ENCODE assay signal across 12 mouse cellular contexts in genomic region chr17:34239601-34240041, GRCm38 (mm10). TPM values are rescaled to one million over a fixed set of nuclear protein-coding genes. Genes with fewer than 3 reads are reported as not detected.
A peak's percentile ranks its signal among the peaks of the same experiment; 100 is the strongest.
DNase-seq lines count a peak whose midpoint lies in the region; ATAC-seq and TF ChIP-seq lines count a peak whose summit lies in the region.
"Had no signal": no experiment of that assay in that cellular context is flagged by ENCODE, and none has a peak within 500 bp of the region (broad histone marks: within the 10 kb centered on the region; RNA-seq: fewer than 3 reads in every experiment).

No protein-coding gene starts in this region.

- no peaks in the 10 kb centered on the region for H3K36me3 ChIP-seq in heart, postnatal 0 days (replicated peaks; ENCODE audit: control insufficient read depth, insufficient read depth, low read length)
- no peaks in the 10 kb centered on the region for H3K36me3 ChIP-seq in heart, embryonic 12.5 days
- H3K36me3 ChIP-seq: forebrain, embryonic 12.5 days; midbrain, embryonic 12.5 days had no signal

- no peaks in the 10 kb centered on the region for H3K27me3 ChIP-seq in heart, postnatal 0 days (ENCODE audit: control insufficient read depth, insufficient read depth, low read length)
- H3K27me3 ChIP-seq in heart, embryonic 12.5 days (replicated peaks): no peaks in the 10 kb centered on the region
- H3K27me3 ChIP-seq: midbrain, embryonic 12.5 days had no signal

- peak overlapping the region; percentile 1; the same call in 1 of the 2 replicates for H3K4me2 ChIP-seq in heart, postnatal 0 days (ENCODE audit: low read depth, low read length)
- H3K4me2 ChIP-seq in heart, embryonic 12.5 days: no peak overlapping the region
- H3K4me2 ChIP-seq: forebrain, embryonic 12.5 days; midbrain, embryonic 12.5 days had no signal

- no peak for TF ChIP-seq EP300 in heart, postnatal 0 days (IDR thresholded peaks at IDR 0.05; ENCODE audit: low read depth)

- peaks cover 6% of the 10 kb centered on the region; the same call in 1 of the 2 replicates for H3K9me3 ChIP-seq in heart, postnatal 0 days (replicated peaks; ENCODE audit: control insufficient read depth, low read length)
- peaks cover 8% of the 10 kb centered on the region; the same call in 1 of the 2 replicates for H3K9me3 ChIP-seq in heart, embryonic 12.5 days (replicated peaks)
- H3K9me3 ChIP-seq: forebrain, embryonic 12.5 days had no signal

- no peak for TF ChIP-seq CTCF in heart, postnatal 0 days (IDR thresholded peaks at IDR 0.05; ENCODE audit: low read depth)
- TF ChIP-seq CTCF in bone marrow, adult 2 months (IDR thresholded peaks at IDR 0.05; ENCODE audit: control insufficient read depth, insufficient read depth, low read length): no peak
- no peak for TF ChIP-seq CTCF in left cerebral cortex, adult 2 months (IDR thresholded peaks at IDR 0.05)

- peak; percentile 39; the same call in 1 of the 2 replicates for TF ChIP-seq POLR2A in bone marrow, adult 2 months (IDR thresholded peaks at IDR 0.05; ENCODE audit: borderline replicate concordance, control insufficient read depth, low read depth, low read length)

- H3K4me1 ChIP-seq in heart, postnatal 0 days (ENCODE audit: control insufficient read depth, insufficient read depth): no peaks in the 10 kb centered on the region
- H3K4me1 ChIP-seq in heart, embryonic 12.5 days (replicated peaks): no peaks in the 10 kb centered on the region
- no peaks in the 10 kb centered on the region; the same call in 1 of the 2 replicates for H3K4me1 ChIP-seq in bone marrow, adult 2 months (ENCODE audit: control insufficient read depth, insufficient read depth, low read length)
- H3K4me1 ChIP-seq: forebrain, embryonic 12.5 days; midbrain, embryonic 12.5 days had no signal

- no peak overlapping the region for H3K4me3 ChIP-seq in heart, postnatal 0 days (ENCODE audit: low read depth, low read length)
- H3K4me3 ChIP-seq in heart, embryonic 12.5 days: no peak overlapping the region
- H3K4me3 ChIP-seq in bone marrow, adult 2 months (replicated peaks; ENCODE audit: control insufficient read depth, low read depth, low read length): peak overlapping the region; percentile 44
- H3K4me3 ChIP-seq in left cerebral cortex, adult 2 months: no peak overlapping the region
- H3K4me3 ChIP-seq: forebrain, embryonic 12.5 days; midbrain, embryonic 12.5 days had no signal

- no peak for ATAC-seq in heart, postnatal 0 days (ENCODE audit: insufficient read depth, low read depth)
- no peak for ATAC-seq in heart, embryonic 12.5 days (ENCODE audit: insufficient number of reproducible peaks, low FRiP score)

- 50% methylated on average over 10 of the region's 10 CpGs for WGBS in heart, postnatal 0 days
- WGBS in heart, embryonic 12.5 days: 52% methylated on average over 10 of the region's 10 CpGs
- WGBS in bone marrow, adult 2 months: 2% methylated on average over 10 of the region's 10 CpGs

- intact Hi-C loops in left cerebral cortex, adult 2 months (cut with DNase I): loop anchor here (5.0 to 10.0 kb wide), 2 partner anchors 162 to 325 kb away; partner anchors contain the start of gene Notch4

- H3K9ac ChIP-seq in heart, postnatal 0 days (replicated peaks; ENCODE audit: low read depth, low read length): no peak overlapping the region
- no peak overlapping the region for H3K9ac ChIP-seq in heart, embryonic 12.5 days
- H3K9ac ChIP-seq: forebrain, embryonic 12.5 days; midbrain, embryonic 12.5 days had no signal

- H3K27ac ChIP-seq in heart, postnatal 0 days (ENCODE audit: low read depth): peak overlapping the region; percentile 71
- no peak overlapping the region for H3K27ac ChIP-seq in heart, embryonic 12.5 days (ENCODE audit: poor library complexity, severe bottlenecking)
- H3K27ac ChIP-seq in bone marrow, adult 2 months (ENCODE audit: control insufficient read depth, insufficient read depth, low read depth, low read length, poor library complexity): peak overlapping the region; percentile 94
- no peak overlapping the region for H3K27ac ChIP-seq in left cerebral cortex, adult 2 months
- H3K27ac ChIP-seq: forebrain, embryonic 12.5 days; midbrain, embryonic 12.5 days had no signal

- no peak for DNase-seq in heart, postnatal 0 days (ENCODE audit: low spot score)
- peak; percentile 40 for DNase-seq in 416B (ENCODE audit: low read depth)
- peak; percentile 40 for DNase-seq in lung, postnatal 10 days
- no peak for DNase-seq in left cerebral cortex, adult 2 months (ENCODE audit: extremely low spot score in 1 of 2, low spot score in 2 of 2)
- no peak for DNase-seq in c-Kit-positive CD71-positive TER-119-positive erythroid progenitor cells, embryonic 14.5 days (ENCODE audit: low spot score)
- DNase-seq in right cerebral cortex, adult 2 months (ENCODE audit: low spot score in 2 of 2): no peak
- DNase-seq: adrenal gland, postnatal 14 days had no signal

RNA-seq across cellular contexts. Expression of gene H2-Ob, which starts 0.9 kb away (rescaled TPM):
- total RNA-seq in heart, postnatal 0 days (2014; rRNA removed; ENCODE audit: low replicate concordance): not detected in 2 replicates
- polyA plus RNA-seq in heart, postnatal 0 days (2015; fragmentation: Nextera tagmentation; extraction: Ambion mirVana): 0.08 and 0.14 TPM in 2 replicates
- 0.15 TPM in 1 of 2 replicates, not detected in the other for polyA plus RNA-seq in heart, embryonic 12.5 days (2016; fragmentation: Nextera tagmentation; extraction: Ambion mirVana)
- polyA plus RNA-seq in bone marrow, adult 2 months (2011; ENCODE audit: insufficient read depth, insufficient read length, low replicate concordance, missing spikeins): 30.9 and 72.2 TPM in 2 replicates
- total RNA-seq in left cerebral cortex, adult 2 months (2021): under 1 TPM; 0.16 to 0.18 TPM
- polyA plus RNA-seq: forebrain, embryonic 12.5 days; heart, embryonic 14.5 days; midbrain, embryonic 12.5 days had no signal

RNA-seq across cellular contexts. Expression of gene H2-Ab1, which starts 17.9 kb away (rescaled TPM):
- 0.69 and 4.1 TPM in 2 replicates for total RNA-seq in heart, postnatal 0 days (2014; rRNA removed; ENCODE audit: low replicate concordance)
- 2.0 and 3.6 TPM in 2 replicates for polyA plus RNA-seq in heart, postnatal 0 days (2015; fragmentation: Nextera tagmentation; extraction: Ambion mirVana)
- 11.8 and 15.2 TPM in 2 replicates for polyA plus RNA-seq in heart, embryonic 12.5 days (2016; fragmentation: Nextera tagmentation; extraction: Ambion mirVana)
- 73.7 and 175 TPM in 2 replicates for polyA plus RNA-seq in bone marrow, adult 2 months (2011; ENCODE audit: insufficient read depth, insufficient read length, low replicate concordance, missing spikeins)
- 1 to 10 TPM; 1.3 to 3.1 TPM for total RNA-seq in left cerebral cortex, adult 2 months (2021)

RNA-seq across cellular contexts. Expression of gene Tap2, which starts 36.3 kb away (rescaled TPM):
- 3.3 and 14.5 TPM in 2 replicates for total RNA-seq in heart, postnatal 0 days (2014; rRNA removed; ENCODE audit: low replicate concordance)
- 7.0 and 7.5 TPM in 2 replicates for polyA plus RNA-seq in heart, postnatal 0 days (2015; fragmentation: Nextera tagmentation; extraction: Ambion mirVana)
- 1.3 and 1.7 TPM in 2 replicates for polyA plus RNA-seq in heart, embryonic 12.5 days (2016; fragmentation: Nextera tagmentation; extraction: Ambion mirVana)
- 50.7 and 54.8 TPM in 2 replicates for polyA plus RNA-seq in bone marrow, adult 2 months (2011; ENCODE audit: insufficient read depth, insufficient read length, low replicate concordance, missing spikeins)
- total RNA-seq in left cerebral cortex, adult 2 months (2021): 1 to 10 TPM; 7.0 to 7.8 TPM

RNA-seq across cellular contexts. Expression of gene Psmb8, which starts 42.1 kb away (rescaled TPM):
- 9.7 and 11.0 TPM in 2 replicates for total RNA-seq in heart, postnatal 0 days (2014; rRNA removed; ENCODE audit: low replicate concordance)
- polyA plus RNA-seq in heart, postnatal 0 days (2015; fragmentation: Nextera tagmentation; extraction: Ambion mirVana): 9.4 and 9.9 TPM in 2 replicates
- polyA plus RNA-seq in heart, embryonic 12.5 days (2016; fragmentation: Nextera tagmentation; extraction: Ambion mirVana): 1.9 and 2.0 TPM in 2 replicates
- 35.3 and 68.8 TPM in 2 replicates for polyA plus RNA-seq in bone marrow, adult 2 months (2011; ENCODE audit: insufficient read depth, insufficient read length, low replicate concordance, missing spikeins)
- total RNA-seq in left cerebral cortex, adult 2 months (2021): 1 to 10 TPM; 2.0 to 3.2 TPM

RNA-seq across cellular contexts. Expression of gene H2-Aa, which starts 48.0 kb away (rescaled TPM):
- total RNA-seq in heart, postnatal 0 days (2014; rRNA removed; ENCODE audit: low replicate concordance): 5.8 TPM in 1 of 2 replicates, not detected in the other
- polyA plus RNA-seq in heart, postnatal 0 days (2015; fragmentation: Nextera tagmentation; extraction: Ambion mirVana): 1.7 and 2.5 TPM in 2 replicates
- 0.20 and 0.33 TPM in 2 replicates for polyA plus RNA-seq in heart, embryonic 12.5 days (2016; fragmentation: Nextera tagmentation; extraction: Ambion mirVana)
- polyA plus RNA-seq in bone marrow, adult 2 months (2011; ENCODE audit: insufficient read depth, insufficient read length, low replicate concordance, missing spikeins): 65.0 and 143 TPM in 2 replicates
- 1 to 10 TPM; 1.0 to 3.1 TPM for total RNA-seq in left cerebral cortex, adult 2 months (2021)
- polyA plus RNA-seq: forebrain, embryonic 12.5 days had no signal

Comparison
In these comparisons a context has a peak if more than half of its experiments do, and no peak if none do; other contexts are left out.
1. H3K27ac ChIP-seq: peak in heart, postnatal 0 days (single experiment) and bone marrow, adult 2 months (single experiment); none in heart, embryonic 12.5 days (single experiment) and left cerebral cortex, adult 2 months (single experiment).
2. DNase-seq: peak in 416B (single experiment) and lung, postnatal 10 days (single experiment); none in heart, postnatal 0 days (single experiment), left cerebral cortex, adult 2 months (0 of 2), c-Kit-positive CD71-positive TER-119-positive erythroid progenitor cells, embryonic 14.5 days (single experiment) and right cerebral cortex, adult 2 months (0 of 2).
3. RNA of gene H2-Ob, which starts 0.9 kb away (polyA plus RNA-seq): 30.9 to 72.2 TPM in bone marrow, adult 2 months; 0.15 TPM in heart, embryonic 12.5 days and 0.08 to 0.14 TPM in heart, postnatal 0 days; every median in the first group is over 10 times any median in the second.